Mouse (Mus musculus) lung, embryonic 15.5 days (tissue): ENCODE results near the gene Rpusd1. TPM values are rescaled to one million over a fixed set of nuclear protein-coding genes. Genes with fewer than 3 reads are reported as not detected.

Source experiments
- ATAC-seq: fragments of 200-750 bp; cut with Nextera tagmentation; 2 replicates; pipeline ENCODE4 v1.8.0; 2017; ENCODE audit warnings: moderate number of reproducible peaks, borderline replicate concordance; ENCODE audit not compliant: low FRiP score, low TSS enrichment; ENCODE audit errors: extremely low read depth
- H3K27ac ChIP-seq: fragments of 300-500 bp; sonication (generic); 2 replicates; pipeline ENCODE4 v1.5.1; 2015; ENCODE audit warnings: moderate library complexity, mild to moderate bottlenecking, inconsistent platforms
- H3K27me3 ChIP-seq: fragments of 300-500 bp; sonication (generic); 2 replicates; pipeline ENCODE4 v1.6.1; 2015; ENCODE audit warnings: inconsistent platforms
- H3K36me3 ChIP-seq: fragments of 300-500 bp; sonication (generic); 2 replicates; pipeline ENCODE4 v1.6.1; 2015; ENCODE audit warnings: inconsistent platforms
- H3K4me1 ChIP-seq: fragments of 300-500 bp; sonication (generic); 2 replicates; pipeline ENCODE4 v1.6.1; 2015; ENCODE audit warnings: inconsistent platforms
- H3K4me2 ChIP-seq: fragments of 300-500 bp; sonication (generic); 2 replicates; pipeline ENCODE4 v1.6.1; 2015; ENCODE audit warnings: inconsistent platforms, mild to moderate bottlenecking, moderate library complexity
- H3K4me3 ChIP-seq: fragments of 300-500 bp; sonication (generic); 2 replicates; pipeline ENCODE4 v1.5.1; 2015; ENCODE audit warnings: mild to moderate bottlenecking, inconsistent platforms
- H3K9ac ChIP-seq: fragments of 300-500 bp; sonication (generic); 2 replicates; pipeline ENCODE4 v1.6.1; 2015; ENCODE audit warnings: inconsistent platforms
- H3K9me3 ChIP-seq: fragments of 300-500 bp; sonication (generic); 2 replicates; pipeline ENCODE4 v1.6.1; 2016; ENCODE audit warnings: inconsistent platforms
- WGBS: fragments of 180-500 bp; shearing (Covaris S2); methylation state at CpG from one replicate; pipeline ENCODE4 v1.1.7; 2015; 5-methylcytosine and 5-hydroxymethylcytosine counted together
- polyA plus RNA-seq: library from polyadenylated mRNA; unstranded; fragments of >200 nt; fragmentation: Nextera tagmentation; extraction: Ambion mirVana; gene quantifications from 2 replicates; pipeline ENCODE4 v1.2.1, GENCODE M21; 2015

Gene Rpusd1
- 24.5 and 24.7 TPM in 2 replicates for polyA plus RNA-seq

DNA sequence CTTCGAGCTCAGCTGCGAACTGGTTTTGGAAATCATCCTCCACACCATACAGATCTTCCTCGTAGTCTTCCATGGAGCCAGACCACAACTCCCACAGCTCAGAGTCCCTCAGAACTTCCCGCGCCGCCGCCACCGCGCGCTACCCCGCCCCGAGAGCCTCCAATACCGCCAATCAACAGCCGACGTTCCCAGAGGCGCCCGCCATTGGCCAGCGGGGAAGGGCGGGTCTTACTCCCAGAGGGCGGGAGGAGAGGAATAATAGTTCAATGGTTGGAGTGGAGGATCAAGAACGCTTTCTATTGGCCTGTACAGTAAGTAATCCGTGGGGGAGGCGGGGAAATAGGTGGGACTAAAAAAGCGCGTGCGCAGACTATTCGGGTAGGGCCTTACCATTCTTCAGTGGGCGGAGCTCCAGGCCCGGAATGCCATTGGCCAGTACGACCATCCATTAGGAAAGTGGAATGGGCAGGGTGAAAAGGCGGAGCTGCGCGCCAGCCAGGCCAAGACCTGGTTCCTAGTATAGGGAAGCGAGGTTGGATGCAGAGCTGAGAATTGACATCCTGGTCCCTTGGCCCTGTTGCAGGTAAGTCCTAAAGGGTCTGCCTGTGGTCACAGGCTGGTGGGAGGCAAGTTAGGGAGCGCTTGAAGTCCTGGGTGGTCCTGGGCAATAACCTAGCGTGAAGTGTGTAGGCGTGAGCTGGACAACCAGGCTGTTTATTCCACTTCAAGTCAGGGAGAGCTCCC is at the start of gene Rpusd1, which contains the start of gene Chtf18:
Gene Rpusd1 (plus strand): TSS at position 406 of the 744 bp plus-strand sequence.
Gene Chtf18 (minus strand): TSS at position 155 of the 744 bp plus-strand sequence.
- Histone ChIP-seq H3K4me2 (peak within 1 kb of the TSS; percentile 94), H3K27me3 (no peaks in the 10 kb centered on the region), H3K4me3 (peak within 1 kb of the TSS; percentile 59), H3K4me1 (peaks cover 22% of the 10 kb centered on the region), H3K27ac (peak within 1 kb of the TSS; percentile 4; the same call in 1 of the 2 replicates), H3K9me3 (no peaks in the 10 kb centered on the region), H3K9ac (peak within 1 kb of the TSS; percentile 85), H3K36me3 (peaks cover 23% of the 10 kb centered on the region)
- WGBS, result under 1% methylated on average over 37 of the region's 37 CpGs
- peak; percentile 98 for ATAC-seq

- no peak overlapping the region for H3K9ac ChIP-seq
- no peak overlapping the region for H3K27ac ChIP-seq
- H3K36me3 ChIP-seq, result no peaks in the 10 kb centered on the region
- H3K4me1 ChIP-seq, result no peaks in the 10 kb centered on the region
- no peak overlapping the region for H3K4me2 ChIP-seq
- WGBS, result 64% methylated on average over 6 of the region's 6 CpGs
- H3K27me3 ChIP-seq, result no peaks in the 10 kb centered on the region
- H3K9me3 ChIP-seq, result no peaks in the 10 kb centered on the region
- no peak overlapping the region for H3K4me3 ChIP-seq
- no peak for ATAC-seq
Measured at GRCm38 (mm10) chr17:25677969-25678368, 49.5 kb upstream of the Rpusd1 start.

DNA sequence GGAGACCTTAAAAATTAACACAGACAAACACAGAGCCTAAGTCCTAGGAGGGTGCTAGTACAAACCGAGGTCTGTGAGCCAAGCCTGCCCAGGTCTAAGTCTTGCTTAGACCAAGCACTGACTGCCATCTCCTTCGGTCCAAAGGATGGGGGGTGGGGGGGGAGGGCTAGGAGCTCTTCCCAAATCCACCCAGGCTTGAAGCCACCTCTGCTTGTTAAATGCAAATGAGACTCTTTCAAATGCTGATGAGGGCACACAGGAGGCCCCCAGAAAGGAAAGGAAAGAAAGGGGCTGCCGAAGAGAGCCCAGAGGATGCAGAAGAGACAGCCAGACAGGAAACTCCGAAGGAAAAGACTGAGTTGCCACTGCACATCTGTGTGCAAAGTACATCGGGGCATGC is 47.7 kb upstream of the Rpusd1 start:
- Histone ChIP-seq H3K9me3 (no peaks in the 10 kb centered on the region), H3K36me3 (no peaks in the 10 kb centered on the region), H3K27ac (no peak overlapping the region), H3K4me3 (no peak overlapping the region), H3K4me1 (no peaks in the 10 kb centered on the region), H3K4me2 (no peak overlapping the region), H3K27me3 (no peaks in the 10 kb centered on the region), H3K9ac (no peak overlapping the region)
- WGBS, result 22% methylated on average over 5 of the region's 5 CpGs
- no peak for ATAC-seq

GRCm38 (mm10) chr17:25681636-25682035 is 45.8 kb upstream of the Rpusd1 start:
- Histone ChIP-seq H3K36me3 (no peaks in the 10 kb centered on the region), H3K4me3 (no peak overlapping the region), H3K4me1 (no peaks in the 10 kb centered on the region), H3K9ac (no peak overlapping the region), H3K27ac (no peak overlapping the region), H3K27me3 (no peaks in the 10 kb centered on the region), H3K4me2 (no peak overlapping the region), H3K9me3 (no peaks in the 10 kb centered on the region)
- WGBS, result 73% methylated on average over 4 of the region's 4 CpGs
- no peak for ATAC-seq

DNA sequence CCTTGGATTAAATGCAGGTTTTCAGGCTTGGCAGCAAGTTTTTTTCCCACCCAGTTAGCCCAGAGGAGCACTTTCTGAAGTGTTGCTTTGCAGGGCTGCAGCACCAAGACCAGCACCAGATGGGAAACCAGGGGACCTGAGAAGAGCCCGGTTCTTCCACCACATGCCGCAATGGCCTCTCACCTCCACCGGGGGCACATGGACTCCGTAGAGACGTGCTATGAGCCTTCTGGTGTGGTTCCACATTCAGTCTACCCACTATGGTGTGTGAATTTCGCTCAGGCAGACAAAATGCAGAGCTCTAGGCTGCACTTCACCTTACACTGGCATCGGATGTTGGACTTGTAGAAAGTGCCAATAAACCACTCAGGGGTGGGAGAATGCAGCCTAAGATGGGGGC is 41.1 kb upstream of the Rpusd1 start:
- H3K27me3 ChIP-seq, result no peaks in the 10 kb centered on the region
- no peak overlapping the region for H3K4me2 ChIP-seq
- ATAC-seq, result no peak
- H3K9me3 ChIP-seq, result no peaks in the 10 kb centered on the region
- H3K27ac ChIP-seq, result no peak overlapping the region
- 34% methylated on average over 7 of the region's 7 CpGs for whole genome bisulfite sequencing
- no peaks in the 10 kb centered on the region for H3K4me1 ChIP-seq
- H3K36me3 ChIP-seq, result no peaks in the 10 kb centered on the region
- no peak overlapping the region for H3K4me3 ChIP-seq
- no peak overlapping the region for H3K9ac ChIP-seq

GRCm38 (mm10) chr17:25688922-25689321 is 38.5 kb upstream of the Rpusd1 start:
- Histone ChIP-seq H3K36me3 (no peaks in the 10 kb centered on the region), H3K27me3 (no peaks in the 10 kb centered on the region), H3K4me2 (no peak overlapping the region), H3K9me3 (no peaks in the 10 kb centered on the region), H3K9ac (no peak overlapping the region), H3K4me1 (no peaks in the 10 kb centered on the region), H3K4me3 (no peak overlapping the region), H3K27ac (no peak overlapping the region)
- WGBS, result 79% methylated on average over 4 of the region's 4 CpGs
- ATAC-seq, result no peak

DNA sequence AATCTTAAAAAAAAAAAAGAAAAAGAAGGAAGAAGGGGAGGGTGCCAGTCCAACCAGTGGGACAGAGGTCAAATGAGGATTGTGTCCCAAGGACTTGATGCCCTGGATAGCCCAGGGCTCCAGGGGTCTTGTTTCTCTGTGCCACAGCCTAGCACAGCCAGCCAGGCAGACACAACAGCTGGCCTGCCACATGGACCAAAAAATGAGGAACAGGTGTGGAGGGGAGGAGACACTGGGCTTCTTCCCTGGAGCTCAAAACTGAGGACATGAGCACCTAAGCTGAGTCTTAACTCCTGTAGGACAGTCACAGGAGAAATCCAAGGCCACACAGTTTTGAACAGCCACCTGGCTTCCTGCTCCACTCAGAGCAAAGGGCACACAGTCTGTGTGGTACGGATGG is 31.2 kb upstream of the Rpusd1 start:
- no peak for ATAC-seq
- H3K27me3 ChIP-seq, result no peaks in the 10 kb centered on the region

GRCm38 (mm10) chr17:25698446-25698845 is 29.0 kb upstream of the Rpusd1 start:
- Histone ChIP-seq H3K27me3 (no peaks in the 10 kb centered on the region), H3K4me2 (no peak overlapping the region), H3K9ac (no peak overlapping the region), H3K4me1 (no peaks in the 10 kb centered on the region), H3K36me3 (no peaks in the 10 kb centered on the region), H3K9me3 (no peaks in the 10 kb centered on the region), H3K4me3 (no peak overlapping the region), H3K27ac (no peak overlapping the region)
- ATAC-seq, result no peak
- 10% methylated on average over 7 of the region's 7 CpGs for WGBS

More for the DNA sequence above, 31.2 kb upstream of the Rpusd1 start:
- Histone ChIP-seq H3K4me3 (no peak overlapping the region), H3K36me3 (no peaks in the 10 kb centered on the region), H3K9me3 (no peaks in the 10 kb centered on the region), H3K27ac (no peak overlapping the region), H3K4me2 (no peak overlapping the region), H3K9ac (no peak overlapping the region), H3K4me1 (no peaks in the 10 kb centered on the region)
- WGBS, result 26% methylated on average over 1 of the region's 1 CpGs

DNA sequence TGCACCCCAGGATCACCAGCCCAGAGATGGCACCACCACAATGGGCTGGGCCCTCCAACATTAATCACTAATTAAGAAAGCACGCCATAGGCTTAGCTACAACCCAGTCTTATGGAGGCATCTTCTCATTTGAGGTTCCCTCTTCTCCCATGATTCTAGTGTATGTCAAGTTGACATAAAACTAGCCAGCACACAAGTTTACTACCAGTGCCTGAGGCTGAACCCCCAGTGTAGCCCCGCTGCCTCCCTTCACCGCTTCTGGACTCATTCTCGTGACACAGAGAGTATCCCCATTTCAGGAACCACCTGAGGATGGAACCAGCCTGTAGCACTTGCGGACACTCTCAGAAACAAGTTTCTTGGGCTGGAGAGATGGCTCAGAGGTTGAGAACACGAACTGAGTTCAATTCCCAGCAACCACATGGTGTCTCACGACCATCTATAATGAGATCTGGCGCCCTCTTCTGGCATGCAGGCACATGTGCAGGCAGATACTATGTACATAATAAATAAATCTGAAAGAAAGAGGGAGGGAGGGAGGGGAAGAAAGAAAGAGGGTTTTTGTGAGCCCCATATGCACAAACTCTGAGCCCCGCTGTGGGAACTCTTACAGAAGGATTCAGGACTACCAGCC is 26.5 kb upstream of the Rpusd1 start:
- H3K27ac ChIP-seq, result no peak overlapping the region
- no peaks in the 10 kb centered on the region for H3K4me1 ChIP-seq
- H3K9ac ChIP-seq, result no peak overlapping the region
- 54% methylated on average over 9 of the region's 9 CpGs for WGBS
- H3K4me2 ChIP-seq, result no peak overlapping the region
- no peaks in the 10 kb centered on the region for H3K27me3 ChIP-seq
- ATAC-seq, result no peak
- no peak overlapping the region for H3K4me3 ChIP-seq
- no peaks in the 10 kb centered on the region for H3K9me3 ChIP-seq
- no peaks in the 10 kb centered on the region for H3K36me3 ChIP-seq

GRCm38 (mm10) chr17:25709994-25710393 is 17.5 kb upstream of the Rpusd1 start:
- no peaks in the 10 kb centered on the region for H3K36me3 ChIP-seq
- 95% methylated on average over 2 of the region's 2 CpGs for WGBS
- no peak overlapping the region for H3K27ac ChIP-seq
- no peak overlapping the region for H3K4me2 ChIP-seq
- no peak for ATAC-seq
- no peaks in the 10 kb centered on the region for H3K9me3 ChIP-seq
- H3K4me1 ChIP-seq, result no peaks in the 10 kb centered on the region
- H3K27me3 ChIP-seq, result peaks cover 2% of the 10 kb centered on the region; the same call in 1 of the 2 replicates
- no peak overlapping the region for H3K9ac ChIP-seq
- no peak overlapping the region for H3K4me3 ChIP-seq

GRCm38 (mm10) chr17:25711136-25711535 is 16.3 kb upstream of the Rpusd1 start:
- no peaks in the 10 kb centered on the region for H3K36me3 ChIP-seq
- H3K9ac ChIP-seq, result no peak overlapping the region
- H3K4me3 ChIP-seq, result no peak overlapping the region
- H3K27me3 ChIP-seq, result peaks cover 12% of the 10 kb centered on the region
- no peak overlapping the region for H3K27ac ChIP-seq
- H3K4me2 ChIP-seq, result no peak overlapping the region
- H3K4me1 ChIP-seq, result no peaks in the 10 kb centered on the region
- ATAC-seq, result no peak
- no peaks in the 10 kb centered on the region for H3K9me3 ChIP-seq
- WGBS, result 67% methylated on average over 4 of the region's 4 CpGs

DNA sequence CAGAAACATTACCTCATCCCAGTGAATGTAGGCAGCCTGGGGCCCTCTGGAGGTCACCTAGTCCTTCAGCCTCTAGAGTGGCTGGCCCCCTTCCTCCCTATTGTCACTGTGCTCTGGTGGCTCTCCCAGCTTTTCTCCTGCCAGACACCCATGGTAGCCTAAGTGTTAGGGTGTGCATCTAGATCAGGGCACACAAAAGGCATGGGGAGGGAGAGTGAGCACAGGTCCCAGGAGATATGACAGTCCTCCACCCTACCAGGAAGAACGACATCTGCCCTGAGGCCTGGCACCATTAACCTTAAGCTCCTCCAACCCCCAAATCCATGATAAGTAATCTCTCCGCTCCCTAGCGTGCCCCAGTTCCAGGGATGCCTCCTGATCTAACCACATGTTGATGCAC is 11.8 kb upstream of the Rpusd1 start:
- no peak for ATAC-seq
- 43% methylated on average over 3 of the region's 3 CpGs for WGBS
- H3K27ac ChIP-seq, result no peak overlapping the region
- H3K4me1 ChIP-seq, result peaks cover 11% of the 10 kb centered on the region; the same call in 1 of the 2 replicates
- peaks cover 34% of the 10 kb centered on the region for H3K27me3 ChIP-seq
- no peak overlapping the region for H3K4me2 ChIP-seq
- H3K9ac ChIP-seq, result no peak overlapping the region
- peaks cover 5% of the 10 kb centered on the region for H3K36me3 ChIP-seq
- H3K9me3 ChIP-seq, result no peaks in the 10 kb centered on the region
- no peak overlapping the region for H3K4me3 ChIP-seq
